Mouse (Mus musculus) brain, embryonic 18.5 days (tissue): ENCODE measurements around the gene Ints3.
A peak's percentile ranks its signal among the peaks of the same experiment; 100 is the strongest.

ENCODE experiments used
- DNase-seq: peaks from one replicate; pipeline ENCODE4 v3.0.0-alpha.2; 2012; ENCODE audit warnings: low read depth, low spot score

Gene Ints3

GRCm38 (mm10) chr3:90391004-90391403, 42.4 kb downstream of the Ints3 start:
- no peak for DNase-seq

- no peak for DNase-seq
These were observed 43.6 kb downstream of the Ints3 start, which contains the start of gene Slc27a3 for GRCm38 (mm10) chr3:90389511-90390490. Slc27a3 (minus strand) TSS chr3:90389938.

GRCm38 (mm10) chr3:90388726-90389510, 44.5 kb downstream of the Ints3 start:
- DNase-seq: no peak

- no peak for DNase-seq
These were observed 45.2 kb downstream of the Ints3 start for GRCm38 (mm10) chr3:90388192-90388591.

- no peak for DNase-seq
These were observed 45.9 kb downstream of the Ints3 start for GRCm38 (mm10) chr3:90387483-90387882.

GRCm38 (mm10) chr3:90386817-90387216, 46.6 kb downstream of the Ints3 start:
- no peak for DNase-seq

- DNase-seq: no peak
These were observed 48.5 kb downstream of the Ints3 start for GRCm38 (mm10) chr3:90384851-90385375.

- DNase-seq: no peak
These were observed 49.7 kb downstream of the Ints3 start for GRCm38 (mm10) chr3:90383690-90384089.

- no peak for DNase-seq
These were observed 51.7 kb downstream of the Ints3 start for GRCm38 (mm10) chr3:90381727-90382126.

- no peak for DNase-seq
These were observed 54.9 kb downstream of the Ints3 start for GRCm38 (mm10) chr3:90378496-90378895.

GRCm38 (mm10) chr3:90376247-90376585, 57.2 kb downstream of the Ints3 start:
- no peak for DNase-seq

GRCm38 (mm10) chr3:90375562-90376246, 57.7 kb downstream of the Ints3 start:
- DNase-seq: no peak

GRCm38 (mm10) chr3:90374368-90374767, 59.1 kb downstream of the Ints3 start:
- DNase-seq: no peak

GRCm38 (mm10) chr3:90373432-90374028, 59.9 kb downstream of the Ints3 start:
- peak; percentile 64 for DNase-seq

GRCm38 (mm10) chr3:90372817-90373216, 60.6 kb downstream of the Ints3 start:
- no peak for DNase-seq

- no peak for DNase-seq
These were observed 61.6 kb downstream of the Ints3 start for GRCm38 (mm10) chr3:90371857-90372256.

GRCm38 (mm10) chr3:90369041-90369440, 64.4 kb downstream of the Ints3 start:
- no peak for DNase-seq

GRCm38 (mm10) chr3:90367001-90367632, 66.3 kb downstream of the Ints3 start:
- DNase-seq: no peak

- DNase-seq: no peak
These were observed 71.1 kb downstream of the Ints3 start for GRCm38 (mm10) chr3:90362346-90362745.

- DNase-seq: no peak
These were observed 71.9 kb downstream of the Ints3 start for GRCm38 (mm10) chr3:90361476-90361875.

GRCm38 (mm10) chr3:90359230-90359629, 74.2 kb downstream of the Ints3 start:
- no peak for DNase-seq
